Mouse (Mus musculus) forebrain, embryonic 11.5 days (tissue): Measurements from ENCODE around the gene Atrn. TPM values are rescaled to one million over a fixed set of nuclear protein-coding genes. Genes with fewer than 3 reads are reported as not detected.
"Not testable (repeated sequence)": the region's sequence is repeated elsewhere in the genome, so short reads cannot be mapped to it uniquely, and the experiment has no call there.

Experiments used
- ATAC-seq: fragments of 200-750 bp; cut with Nextera tagmentation; replicated peaks from 2 replicates; pipeline ENCODE4 v1.8.0; 2017; ENCODE audit warnings: moderate TSS enrichment; ENCODE audit not compliant: low FRiP score
- DNase-seq: peaks from one replicate; pipeline ENCODE4 v3.0.0-alpha.2; 2017; ENCODE audit warnings: low spot score
- H3K27ac ChIP-seq: fragments of 300-500 bp; sonication (generic); 2 replicates; pipeline ENCODE4 v1.5.1; 2014; ENCODE audit warnings: low read depth, low read length
- H3K27me3 ChIP-seq: fragments of 300-500 bp; sonication (generic); 2 replicates; pipeline ENCODE4 v1.6.1; 2014; ENCODE audit warnings: mild to moderate bottlenecking, low read length, mixed read lengths; ENCODE audit not compliant: control insufficient read depth, insufficient read depth
- H3K36me3 ChIP-seq: fragments of 300-500 bp; sonication (generic); 2 replicates; pipeline ENCODE4 v1.6.1; 2014; ENCODE audit warnings: mild to moderate bottlenecking, low read length, moderate library complexity, mixed read lengths; ENCODE audit not compliant: control insufficient read depth, insufficient read depth
- H3K4me1 ChIP-seq: fragments of 300-500 bp; sonication (generic); replicated peaks from 2 replicates; pipeline ENCODE4 v1.6.1; 2014; ENCODE audit warnings: low read length, mixed read lengths; ENCODE audit not compliant: control insufficient read depth, insufficient read depth
- H3K4me2 ChIP-seq: fragments of 300-500 bp; sonication (generic); 2 replicates; pipeline ENCODE4 v1.6.1; 2014; ENCODE audit warnings: low read depth, mild to moderate bottlenecking, low read length, moderate library complexity, mixed read lengths; ENCODE audit not compliant: severe bottlenecking
- H3K4me3 ChIP-seq: fragments of 300-500 bp; sonication (generic); 2 replicates; pipeline ENCODE4 v1.5.1; 2014; ENCODE audit warnings: low read depth, low read length
- H3K9ac ChIP-seq: fragments of 300-500 bp; sonication (generic); 2 replicates; pipeline ENCODE4 v1.6.1; 2014; ENCODE audit warnings: low read length
- H3K9me3 ChIP-seq: fragments of 300-500 bp; sonication (generic); 2 replicates; pipeline ENCODE4 v1.6.1; 2016; ENCODE audit warnings: low read length, mixed read lengths; ENCODE audit not compliant: control insufficient read depth
- WGBS: fragments of 180-500 bp; shearing (Covaris S2); extraction: QIAGEN DNeasy Blood & Tissue Kit; methylation state at CpG from one replicate; pipeline ENCODE4 v1.1.7; 2014; 5-methylcytosine and 5-hydroxymethylcytosine counted together
- polyA plus RNA-seq: library from polyadenylated mRNA; unstranded; fragments of >200 nt; fragmentation: Nextera tagmentation; extraction: Ambion mirVana; gene quantifications from 2 replicates; pipeline ENCODE4 v1.2.1, GENCODE M21; 2014

Gene Atrn
- polyA plus RNA-seq, 1 experiment from 2014 or later = 11.3 TPM

DNA sequence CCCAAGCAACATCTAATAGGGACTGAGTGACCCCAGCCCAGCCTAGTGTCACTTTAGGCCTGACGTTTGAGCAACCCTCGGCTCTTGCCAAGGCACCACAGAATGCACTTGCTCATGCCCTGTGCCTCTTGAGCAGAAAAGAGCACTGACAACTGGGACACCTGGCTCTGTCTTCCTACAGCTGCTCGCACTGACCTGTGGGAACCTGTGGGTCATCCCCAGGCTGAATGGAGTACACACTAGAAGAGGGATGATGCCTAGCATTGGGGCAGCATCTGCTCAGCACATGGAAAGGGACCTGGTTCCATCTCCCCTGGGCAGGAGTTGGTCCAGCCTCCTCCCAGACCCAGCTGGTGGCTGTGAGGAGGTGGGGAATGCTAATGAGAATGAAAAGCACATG is 120.6 kb downstream of the Atrn start:
- WGBS = 78% methylated on average over 3 of the region's 3 CpGs
- H3K4me1 ChIP-seq = no peaks in the 10 kb centered on the region
- no peak overlapping the region for H3K27ac ChIP-seq
- H3K27me3 ChIP-seq = no peaks in the 10 kb centered on the region
- H3K4me2 ChIP-seq = no peak overlapping the region
- H3K36me3 ChIP-seq = no peaks in the 10 kb centered on the region; the same call in 1 of the 2 replicates
- H3K9ac ChIP-seq = no peak overlapping the region
- no peaks in the 10 kb centered on the region for H3K9me3 ChIP-seq
- no peak overlapping the region for H3K4me3 ChIP-seq
- no peak for DNase-seq
- no peak for ATAC-seq

- Histone ChIP-seq H3K27me3 (no peaks in the 10 kb centered on the region), H3K36me3 (no peaks in the 10 kb centered on the region; the same call in 1 of the 2 replicates)
- no peak for ATAC-seq
Observed at GRCm38 (mm10) chr2:131029065-131029935, 123.0 kb downstream of the Atrn start.

GRCm38 (mm10) chr2:131030561-131030960 is 124.3 kb downstream of the Atrn start:
- no peaks in the 10 kb centered on the region for H3K27me3 ChIP-seq
- H3K27ac ChIP-seq = no peak overlapping the region
- no peak overlapping the region for H3K4me2 ChIP-seq
- no peak overlapping the region for H3K9ac ChIP-seq
- 88% methylated on average over 2 of the region's 2 CpGs for WGBS
- H3K36me3 ChIP-seq = no peaks in the 10 kb centered on the region; the same call in 1 of the 2 replicates
- DNase-seq (no peak), ATAC-seq (no peak)
- no peaks in the 10 kb centered on the region for H3K9me3 ChIP-seq
- H3K4me3 ChIP-seq = no peak overlapping the region
- H3K4me1 ChIP-seq = no peaks in the 10 kb centered on the region

More at GRCm38 (mm10) chr2:131029065-131029935, 123.0 kb downstream of the Atrn start:
- H3K9ac ChIP-seq = no peak overlapping the region
- WGBS = 78% methylated on average over 9 of the region's 9 CpGs
- no peak for DNase-seq
- no peak overlapping the region for H3K4me2 ChIP-seq
- no peaks in the 10 kb centered on the region for H3K4me1 ChIP-seq
- no peak overlapping the region for H3K27ac ChIP-seq
- no peaks in the 10 kb centered on the region for H3K9me3 ChIP-seq
- H3K4me3 ChIP-seq = no peak overlapping the region

DNA sequence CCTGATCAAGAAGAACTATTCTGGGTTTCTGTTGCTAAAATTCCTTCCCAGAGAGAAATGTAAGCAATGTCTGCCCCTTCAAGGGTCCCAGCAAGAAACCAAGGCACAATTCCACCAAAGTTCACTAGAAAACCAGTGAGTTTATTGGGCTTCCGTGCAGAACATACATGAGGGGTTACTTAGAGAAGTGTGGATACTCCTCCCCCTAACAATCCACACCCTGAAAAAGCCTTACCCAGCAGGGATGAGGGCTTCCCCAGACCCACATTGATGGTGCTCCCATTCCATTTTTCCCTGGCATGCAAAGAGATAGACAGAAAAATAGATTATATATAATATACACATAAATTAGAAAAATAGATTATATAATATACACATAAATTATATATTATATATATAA is 124.7 kb downstream of the Atrn start:
- WGBS = 97% methylated on average over 1 of the region's 1 CpGs
- Histone ChIP-seq H3K27ac (no peak overlapping the region), H3K9ac (no peak overlapping the region), H3K36me3 (no peaks in the 10 kb centered on the region; the same call in 1 of the 2 replicates), H3K27me3 (no peaks in the 10 kb centered on the region), H3K9me3 (no peaks in the 10 kb centered on the region), H3K4me3 (no peak overlapping the region), H3K4me1 (no peaks in the 10 kb centered on the region), H3K4me2 (no peak overlapping the region)
- DNase-seq (no peak), ATAC-seq (no peak)

- WGBS = 55% methylated on average over 1 of the region's 1 CpGs
- not testable (repeated sequence) for H3K9me3 ChIP-seq, H3K4me2 ChIP-seq, H3K4me1 ChIP-seq, DNase-seq, H3K27me3 ChIP-seq, H3K4me3 ChIP-seq, ATAC-seq, H3K9ac ChIP-seq, H3K36me3 ChIP-seq, H3K27ac ChIP-seq
Observed at GRCm38 (mm10) chr2:131031406-131031805, 125.1 kb downstream of the Atrn start.

DNA sequence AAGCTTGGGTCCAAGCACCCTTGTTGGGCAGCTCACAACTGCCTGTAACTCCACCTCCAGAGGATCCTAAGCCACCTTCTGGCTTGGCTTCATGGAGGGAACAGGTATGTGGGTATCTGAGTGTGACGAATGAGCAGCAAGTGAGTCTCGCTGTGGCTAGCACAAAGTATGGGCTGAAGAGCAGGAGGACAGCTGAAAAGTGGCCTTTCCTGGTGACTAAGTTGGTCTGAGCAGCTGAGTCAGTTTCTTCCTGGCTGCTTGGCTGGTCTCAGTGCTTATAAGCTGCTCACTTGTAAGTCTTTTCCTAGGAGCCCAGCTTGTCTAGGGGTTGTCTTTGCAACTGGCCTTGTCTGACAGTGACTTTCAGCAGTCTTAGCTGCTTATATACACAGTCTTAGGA is 130.0 kb downstream of the Atrn start:
- ATAC-seq (no peak), DNase-seq (no peak)
- no peaks in the 10 kb centered on the region for H3K36me3 ChIP-seq
- H3K9me3 ChIP-seq = no peaks in the 10 kb centered on the region
- WGBS = 87% methylated on average over 2 of the region's 2 CpGs
- H3K27me3 ChIP-seq = peaks cover 18% of the 10 kb centered on the region
- H3K4me2 ChIP-seq = no peak overlapping the region
- H3K9ac ChIP-seq = no peak overlapping the region
- H3K4me3 ChIP-seq = no peak overlapping the region
- H3K27ac ChIP-seq = no peak overlapping the region
- 0 out of 2 replicates have a peak, but pooled peaks cover 4% of the 10 kb centered on the region for H3K4me1 ChIP-seq

DNA sequence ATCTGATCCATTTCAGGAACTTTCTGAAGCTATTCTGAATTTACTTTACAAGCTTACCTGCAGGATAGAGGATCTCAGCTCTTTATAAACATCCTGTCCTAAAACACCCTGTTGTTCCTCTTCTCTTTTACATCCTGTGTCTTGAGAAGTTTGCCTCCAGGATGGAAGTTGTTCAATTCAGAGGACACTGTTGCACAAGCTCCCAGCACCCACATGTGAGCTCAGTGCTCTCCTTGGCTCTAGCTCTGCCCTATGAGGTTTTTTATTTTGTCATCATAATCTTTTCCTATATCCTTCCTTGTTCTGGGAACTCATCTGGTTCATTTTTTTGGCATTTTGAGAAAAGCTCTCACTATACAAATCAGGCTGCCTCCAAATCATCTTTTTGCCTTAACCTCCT is 130.5 kb downstream of the Atrn start:
- Histone ChIP-seq H3K36me3 (no peaks in the 10 kb centered on the region), H3K4me2 (no peak overlapping the region), H3K4me3 (no peak overlapping the region), H3K27me3 (peaks cover 22% of the 10 kb centered on the region), H3K9ac (no peak overlapping the region), H3K27ac (no peak overlapping the region), H3K9me3 (no peaks in the 10 kb centered on the region), H3K4me1 (0 out of 2 replicates have a peak, but pooled peaks cover 6% of the 10 kb centered on the region)
- ATAC-seq = no peak
- DNase-seq = no peak

GRCm38 (mm10) chr2:131037226-131037990 is 131.1 kb downstream of the Atrn start:
- no peak for ATAC-seq

More at GRCm38 (mm10) chr2:131037226-131037990, 131.1 kb downstream of the Atrn start:
- Histone ChIP-seq H3K36me3 (no peaks in the 10 kb centered on the region), H3K4me3 (no peak overlapping the region), H3K27me3 (peaks cover 28% of the 10 kb centered on the region), H3K4me1 (0 out of 2 replicates have a peak, but pooled peaks cover 6% of the 10 kb centered on the region), H3K27ac (no peak overlapping the region), H3K4me2 (no peak overlapping the region), H3K9me3 (no peaks in the 10 kb centered on the region), H3K9ac (no peak overlapping the region)
- DNase-seq = no peak
- 75% methylated on average over 17 of the region's 17 CpGs for WGBS
